Mouse (Mus musculus): ENCODE data around the gene Gm49396.

The Gm49396 gene

DNA sequence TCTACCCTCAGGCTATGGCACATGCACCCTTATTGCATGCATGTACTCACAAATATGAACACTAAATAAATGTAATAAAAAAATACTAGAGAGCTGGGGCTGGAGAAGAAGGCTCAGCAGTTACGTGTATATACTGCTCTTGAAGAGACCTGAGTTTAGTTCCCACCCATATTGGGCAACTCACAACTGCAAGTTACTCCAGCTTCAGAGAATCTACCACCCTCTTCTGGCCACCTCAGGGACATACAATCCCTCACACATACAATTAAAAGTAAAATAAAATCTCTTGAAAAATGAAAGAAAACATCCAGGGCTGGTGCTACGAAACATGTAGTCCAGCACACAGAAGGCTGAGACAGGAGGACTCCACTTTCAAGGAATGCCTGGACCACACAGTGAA is 51.3 kb downstream of the Gm49396 start:
- no peak for DNase-seq

DNA sequence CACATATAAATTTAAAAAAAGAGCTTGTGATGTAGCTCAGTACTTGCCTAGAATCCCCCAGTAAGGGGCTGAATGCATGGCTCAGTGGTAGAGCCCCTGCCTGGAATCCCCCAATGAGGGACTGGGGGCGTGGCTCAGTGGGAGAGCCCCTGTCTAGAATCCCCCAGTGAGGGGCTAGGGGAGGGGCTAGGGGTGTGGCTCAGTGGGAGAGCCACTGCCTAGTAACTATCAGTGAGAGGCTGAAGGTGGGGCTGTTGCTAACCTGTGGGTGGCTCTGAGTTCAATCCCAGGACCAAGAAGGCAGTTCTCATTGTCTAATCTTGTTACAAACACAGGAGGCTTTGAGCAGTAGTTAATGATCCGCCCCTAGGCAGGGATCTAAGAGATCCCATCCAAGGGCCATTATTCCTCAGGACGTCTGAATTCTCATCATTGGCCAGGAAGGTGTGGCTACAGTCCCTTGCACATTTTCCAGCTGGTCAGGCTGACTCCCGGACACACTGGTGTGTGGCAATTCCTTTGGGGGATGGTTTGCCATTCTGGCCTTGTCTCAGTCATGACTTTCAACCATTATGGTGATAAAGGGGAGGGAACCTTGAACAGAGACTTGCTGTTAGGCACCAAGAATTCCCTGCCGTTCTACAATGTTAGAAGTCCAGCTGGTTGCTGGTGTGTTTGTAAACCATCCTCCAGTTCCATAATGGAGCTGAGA is 52.1 kb downstream of the Gm49396 start:
- no peak for DNase-seq
